Mouse (Mus musculus) neural tube, embryonic 14.5 days (tissue): Measurements from ENCODE around the gene Rhot2. TPM values are rescaled to one million over a fixed set of nuclear protein-coding genes. Genes with fewer than 3 reads are reported as not detected.

Experiments used
- ATAC-seq: fragments of 200-750 bp; cut with Nextera tagmentation; 2 replicates; pipeline ENCODE4 v1.8.0; 2017; ENCODE audit warnings: low read depth, mild to moderate bottlenecking, moderate TSS enrichment, moderate library complexity
- H3K27ac ChIP-seq: fragments of 300-500 bp; sonication (generic); 2 replicates; pipeline ENCODE4 v1.5.1; 2014; ENCODE audit warnings: low read depth, mild to moderate bottlenecking, control low read depth, low read length, moderate library complexity, mixed read lengths
- H3K27me3 ChIP-seq: fragments of 300-500 bp; sonication (generic); 2 replicates; pipeline ENCODE4 v1.6.1; 2014; ENCODE audit warnings: low read length; ENCODE audit not compliant: control insufficient read depth, insufficient read depth
- H3K36me3 ChIP-seq: fragments of 300-500 bp; sonication (generic); 2 replicates; pipeline ENCODE4 v1.6.1; 2014; ENCODE audit warnings: low read length, mixed read lengths; ENCODE audit not compliant: control insufficient read depth, insufficient read depth
- H3K4me1 ChIP-seq: fragments of 300-500 bp; sonication (generic); 2 replicates; pipeline ENCODE4 v1.6.1; 2014; ENCODE audit warnings: low read length; ENCODE audit not compliant: control insufficient read depth, insufficient read depth
- H3K4me2 ChIP-seq: fragments of 300-500 bp; sonication (generic); 2 replicates; pipeline ENCODE4 v1.6.1; 2014; ENCODE audit warnings: mild to moderate bottlenecking, low read depth, low read length, control low read depth
- H3K4me3 ChIP-seq: fragments of 300-500 bp; sonication (generic); 2 replicates; pipeline ENCODE4 v1.5.1; 2014; ENCODE audit warnings: low read depth, low read length, control low read depth, mixed read lengths
- H3K9ac ChIP-seq: fragments of 300-500 bp; sonication (generic); replicated peaks from 2 replicates; pipeline ENCODE4 v1.6.1; 2014; ENCODE audit warnings: low read depth, mild to moderate bottlenecking, control low read depth, low read length, mixed read lengths
- H3K9me3 ChIP-seq: fragments of 300-500 bp; sonication (generic); 2 replicates; pipeline ENCODE4 v1.6.1; 2016; ENCODE audit warnings: low read length; ENCODE audit not compliant: control insufficient read depth
- WGBS: fragments of 180-500 bp; shearing (Covaris S2); extraction: QIAGEN DNeasy Blood & Tissue Kit; methylation state at CpG from one replicate; pipeline ENCODE4 v1.1.7; 2014; 5-methylcytosine and 5-hydroxymethylcytosine counted together
- microRNA-seq: library from miRNA; unstranded; fragments of <30 nt; microRNA quantifications from one replicate; pipeline ENCODE4, GENCODE M21; 2016
- polyA plus RNA-seq: library from polyadenylated mRNA; unstranded; fragments of >200 nt; fragmentation: Nextera tagmentation; extraction: Ambion mirVana; gene quantifications from 2 replicates; pipeline ENCODE4 v1.2.1, GENCODE M21; 2014

Rhot2 gene
- polyA plus RNA-seq, 1 experiment from 2014 or later = 10.4 TPM

DNA sequence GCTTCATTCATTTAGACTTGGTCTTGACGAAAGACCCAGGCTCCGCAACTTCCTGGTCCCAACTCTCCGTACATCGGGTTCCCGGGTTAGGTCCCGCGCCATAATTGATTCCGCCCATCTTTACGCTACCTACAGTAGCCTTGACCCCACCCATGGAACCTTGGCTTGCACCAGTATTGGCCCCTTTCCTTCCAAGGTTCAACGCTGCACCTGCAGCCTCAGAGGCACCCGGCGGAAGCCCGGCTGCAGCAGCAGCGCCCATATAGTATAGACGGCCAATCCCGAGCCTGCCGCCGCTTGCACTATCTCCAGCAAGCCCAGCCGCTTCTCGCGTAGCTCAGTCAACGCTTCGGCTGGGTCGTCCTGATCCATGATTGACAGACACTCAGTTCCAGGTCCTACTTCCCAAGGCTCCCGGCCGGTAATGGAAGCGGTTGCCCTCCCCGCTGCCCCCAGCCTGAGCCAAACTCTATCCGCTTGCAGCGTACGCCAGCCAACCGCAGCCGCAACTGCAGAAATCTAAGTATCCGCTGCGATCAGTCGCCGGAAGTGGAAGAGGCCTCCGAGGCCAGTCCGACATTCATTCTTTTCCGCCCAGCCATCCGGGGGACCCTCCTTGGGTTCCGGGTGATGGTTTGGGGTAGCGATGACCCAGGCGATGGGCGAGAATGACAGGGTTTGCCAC is 52.7 kb downstream of the Rhot2 start:
- Histone ChIP-seq H3K36me3 (no peaks in the 10 kb centered on the region; the same call in 1 of the 2 replicates), H3K4me2 (peak overlapping the region; percentile 77), H3K27me3 (no peaks in the 10 kb centered on the region), H3K27ac (peak overlapping the region; percentile 91), H3K4me1 (peaks cover 34% of the 10 kb centered on the region), H3K9me3 (no peaks in the 10 kb centered on the region), H3K9ac (peak overlapping the region; percentile 78), H3K4me3 (peak overlapping the region; percentile 75)
- peak; percentile 68 for ATAC-seq
- under 1% methylated on average over 45 of the region's 45 CpGs for WGBS

DNA sequence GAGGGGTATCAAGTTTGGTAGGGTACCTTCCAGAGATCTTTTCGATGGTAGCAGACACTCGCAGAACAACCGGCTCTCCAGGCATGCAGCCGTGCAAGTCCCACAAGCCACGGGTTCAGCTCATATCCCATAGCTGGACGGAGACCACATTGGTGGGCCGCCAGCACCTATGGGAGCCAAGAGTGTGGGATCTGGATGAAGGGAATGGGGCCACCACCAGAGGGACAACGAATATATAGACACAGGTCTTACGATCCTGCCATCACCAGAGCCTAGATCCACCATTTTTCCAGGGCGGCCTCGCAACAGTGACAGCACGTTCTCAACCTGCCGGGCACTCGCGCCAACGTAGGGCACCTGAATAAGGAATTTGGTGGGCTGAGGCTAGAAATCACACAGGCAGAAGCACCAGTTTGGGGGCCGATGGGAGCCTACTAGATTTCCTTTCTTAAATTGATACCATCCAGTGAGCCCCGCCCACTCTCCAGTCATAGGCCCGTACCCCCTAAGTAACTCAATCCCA is 53.3 kb downstream of the Rhot2 start:
- 27% methylated on average over 19 of the region's 19 CpGs for WGBS
- peak overlapping the region; percentile 78 for H3K9ac ChIP-seq
- H3K36me3 ChIP-seq = no peaks in the 10 kb centered on the region; the same call in 1 of the 2 replicates
- peak; percentile 0; the same call in 1 of the 2 replicates for ATAC-seq
- peaks cover 28% of the 10 kb centered on the region for H3K4me1 ChIP-seq
- H3K27me3 ChIP-seq = no peaks in the 10 kb centered on the region
- peak overlapping the region; percentile 75 for H3K4me3 ChIP-seq
- peak overlapping the region; percentile 91 for H3K27ac ChIP-seq
- H3K9me3 ChIP-seq = no peaks in the 10 kb centered on the region
- peak overlapping the region; percentile 77 for H3K4me2 ChIP-seq

Small RNA genes within 50 kb of the gene (microRNA-seq; reads per million reads assigned to microRNA genes)
- gene Mir3082 = not detected

Other genes starting within 250 kb of the Rhot2 start
- gene Gng13, start 127.7 kb downstream of the Rhot2 start, polyA plus RNA-seq = 2.6 and 9.0 TPM in 2 replicates
- 2.5 and 2.9 TPM in 2 replicates for gene Chtf18, start 117.4 kb downstream of the Rhot2 start, polyA plus RNA-seq
- 25.4 and 29.9 TPM in 2 replicates for gene Rpusd1, start 117.2 kb downstream of the Rhot2 start, polyA plus RNA-seq
- gene Mslnl, start 108.8 kb downstream of the Rhot2 start, polyA plus RNA-seq = not detected in 2 replicates
- 1.5 TPM in 1 of 2 replicates, not detected in the other for gene Msln, start 90.5 kb downstream of the Rhot2 start, polyA plus RNA-seq
- gene Narfl, start 71.1 kb downstream of the Rhot2 start, polyA plus RNA-seq = 25.4 and 25.9 TPM in 2 replicates
- 140 and 181 TPM in 2 replicates for gene Haghl, start 59.2 kb downstream of the Rhot2 start, polyA plus RNA-seq
- 0.17 and 0.23 TPM in 2 replicates for gene Ccdc78, start 58.3 kb downstream of the Rhot2 start, polyA plus RNA-seq
- 79.9 and 88.4 TPM in 2 replicates for gene Fam173a, start 52.0 kb downstream of the Rhot2 start, polyA plus RNA-seq
- 0.55 TPM in 1 of 2 replicates, not detected in the other for gene AC134908.4, start 49.2 kb downstream of the Rhot2 start, polyA plus RNA-seq
- gene Metrn, start 47.7 kb downstream of the Rhot2 start, polyA plus RNA-seq = 7.3 and 14.3 TPM in 2 replicates
- 35.2 and 39.4 TPM in 2 replicates for gene Fbxl16, start 35.8 kb downstream of the Rhot2 start, polyA plus RNA-seq
- gene Wdr24, start 21.2 kb downstream of the Rhot2 start, polyA plus RNA-seq = 29.5 and 31.8 TPM in 2 replicates
- gene Jmjd8, start 16.0 kb downstream of the Rhot2 start, polyA plus RNA-seq = 36.7 and 46.4 TPM in 2 replicates
- gene Stub1, start 11.4 kb downstream of the Rhot2 start, polyA plus RNA-seq = 335 and 351 TPM in 2 replicates
- 42.0 and 67.6 TPM in 2 replicates for gene Rhbdl1, start 7.6 kb downstream of the Rhot2 start, polyA plus RNA-seq
- gene Gm20683, start 3.1 kb downstream of the Rhot2 start, polyA plus RNA-seq = 8.2 and 10.6 TPM in 2 replicates
- gene Wdr90, start 16.6 kb upstream of the Rhot2 start, polyA plus RNA-seq = 10.5 and 12.1 TPM in 2 replicates
- 15.7 and 22.4 TPM in 2 replicates for gene Mcrip2, start 23.9 kb upstream of the Rhot2 start, polyA plus RNA-seq
- 65.3 and 73.9 TPM in 2 replicates for gene Mettl26, start 30.2 kb upstream of the Rhot2 start, polyA plus RNA-seq
- 0.30 and 0.67 TPM in 2 replicates for gene Wfikkn1, start 36.0 kb upstream of the Rhot2 start, polyA plus RNA-seq
- gene Rab40c, start 74.9 kb upstream of the Rhot2 start, polyA plus RNA-seq = 25.1 and 29.6 TPM in 2 replicates
- gene Pigq, start 100.1 kb upstream of the Rhot2 start, polyA plus RNA-seq = 66.4 and 76.8 TPM in 2 replicates
- not detected in 2 replicates for gene Nhlrc4, start 100.1 kb upstream of the Rhot2 start, polyA plus RNA-seq
- gene A930017K11Rik, start 107.7 kb upstream of the Rhot2 start, polyA plus RNA-seq = 0.08 and 0.30 TPM in 2 replicates
- gene Capn15, start 140.9 kb upstream of the Rhot2 start, polyA plus RNA-seq = 21.1 and 24.6 TPM in 2 replicates
- 29.0 and 34.1 TPM in 2 replicates for gene Rab11fip3, start 224.7 kb upstream of the Rhot2 start, polyA plus RNA-seq
- gene Decr2, start 245.5 kb upstream of the Rhot2 start, polyA plus RNA-seq = 28.4 and 33.4 TPM in 2 replicates